In genomic region chr1:161877580-161878142, GRCm38 (mm10) we compare ENCODE assay signal across 8 mouse cellular contexts. TPM values are rescaled to one million over a fixed set of nuclear protein-coding genes. Genes with fewer than 3 reads are reported as not detected.
DNase-seq lines count a peak whose midpoint lies in the region; ATAC-seq lines count a peak whose summit lies in the region.

No protein-coding gene starts in this region.

- no peaks in the 10 kb centered on the region for H3K9me3 ChIP-seq in lung, embryonic 16.5 days (ENCODE audit: control insufficient read depth, low read length)
- H3K9me3 ChIP-seq in hindbrain, embryonic 10.5 days = no peaks in the 10 kb centered on the region
- H3K9me3 ChIP-seq in midbrain, embryonic 10.5 days (replicated peaks) = no peaks in the 10 kb centered on the region

- no peaks in the 10 kb centered on the region for H3K36me3 ChIP-seq in lung, embryonic 16.5 days (ENCODE audit: control insufficient read depth, insufficient read depth, low read length)
- no peaks in the 10 kb centered on the region for H3K36me3 ChIP-seq in hindbrain, embryonic 10.5 days
- no peaks in the 10 kb centered on the region for H3K36me3 ChIP-seq in midbrain, embryonic 10.5 days

- no peaks in the 10 kb centered on the region for H3K27me3 ChIP-seq in lung, embryonic 16.5 days (ENCODE audit: control insufficient read depth, insufficient read depth, low read depth, low read length)
- H3K27me3 ChIP-seq in hindbrain, embryonic 10.5 days (ENCODE audit: insufficient read depth, poor library complexity, severe bottlenecking) = no peaks in the 10 kb centered on the region
- H3K27me3 ChIP-seq in midbrain, embryonic 10.5 days (ENCODE audit: low read depth, poor library complexity, severe bottlenecking) = no peaks in the 10 kb centered on the region

- peak overlapping the region; percentile 68 for H3K4me3 ChIP-seq in lung, embryonic 16.5 days (ENCODE audit: low read length)
- H3K4me3 ChIP-seq in hindbrain, embryonic 10.5 days = peak overlapping the region; percentile 85
- H3K4me3 ChIP-seq in midbrain, embryonic 10.5 days = peak overlapping the region; percentile 70

- ATAC-seq in lung, embryonic 16.5 days (ENCODE audit: low read depth) = no peak

- H3K27ac ChIP-seq in lung, embryonic 16.5 days (ENCODE audit: low read length) = peak overlapping the region; percentile 89
- H3K27ac ChIP-seq in hindbrain, embryonic 10.5 days = peak overlapping the region; percentile 97
- H3K27ac ChIP-seq in midbrain, embryonic 10.5 days (replicated peaks) = peak overlapping the region; percentile 97

- H3K4me2 ChIP-seq in lung, embryonic 16.5 days (ENCODE audit: low read depth, low read length) = peak overlapping the region; percentile 79

- 18% methylated on average over 5 of the region's 5 CpGs for WGBS in lung, embryonic 16.5 days
- WGBS in hindbrain, embryonic 10.5 days = 20% methylated on average over 5 of the region's 5 CpGs
- WGBS in midbrain, embryonic 10.5 days = 17% methylated on average over 5 of the region's 5 CpGs

- DNase-seq in adrenal gland, adult 2 months = peak; percentile 3
- no peak for DNase-seq in adrenal gland, postnatal 25 days
- no peak for DNase-seq in lung, postnatal 36 days
- DNase-seq in hindbrain, embryonic 10.5 days (ENCODE audit: low spot score) = no peak
- peak; percentile 20 for DNase-seq in midbrain, embryonic 10.5 days (ENCODE audit: low spot score)
- DNase-seq in spleen, adult 18-20 months = no peak
- DNase-seq in ovary, postnatal 14 days (ENCODE audit: low spot score) = no peak

- peaks cover 14% of the 10 kb centered on the region for H3K4me1 ChIP-seq in lung, embryonic 16.5 days (replicated peaks; ENCODE audit: control insufficient read depth, insufficient read depth, low read length)
- peaks cover 27% of the 10 kb centered on the region for H3K4me1 ChIP-seq in hindbrain, embryonic 10.5 days (replicated peaks)
- H3K4me1 ChIP-seq in midbrain, embryonic 10.5 days = peaks cover 28% of the 10 kb centered on the region

- peak overlapping the region; percentile 67 for H3K9ac ChIP-seq in lung, embryonic 16.5 days (ENCODE audit: low read length)

RNA-seq across cellular contexts. Expression of gene Suco, which starts 1.2 kb away (rescaled TPM):
- total RNA-seq in adrenal gland, adult 2 months (2021) = 10 to 100 TPM; 38.8 to 48.0 TPM
- 1.5 and 1.9 TPM in 2 replicates for polyA plus RNA-seq in adrenal gland, adult 2 months (2012; rRNA removed)
- total RNA-seq in adrenal gland, postnatal 25 days (2021) = 42.4 and 46.8 TPM in 2 replicates
- polyA plus RNA-seq in lung, embryonic 16.5 days (2015; fragmentation: Nextera tagmentation; extraction: Ambion mirVana) = 17.4 and 17.9 TPM in 2 replicates
- 20.6 and 21.9 TPM in 2 replicates for polyA plus RNA-seq in hindbrain, embryonic 10.5 days (2016; fragmentation: Nextera tagmentation; extraction: Ambion mirVana)
- polyA plus RNA-seq in midbrain, embryonic 10.5 days (2016; fragmentation: Nextera tagmentation; extraction: Ambion mirVana) = 19.0 and 20.8 TPM in 2 replicates

Comparison
In these comparisons a context has a peak if more than half of its experiments do, and no peak if none do; other contexts are left out.
1. DNase-seq: peak in adrenal gland, adult 2 months (single experiment) and midbrain, embryonic 10.5 days (single experiment); none in adrenal gland, postnatal 25 days (single experiment), lung, postnatal 36 days (single experiment), hindbrain, embryonic 10.5 days (single experiment), spleen, adult 18-20 months (0 of 2) and ovary, postnatal 14 days (single experiment).
2. Peak in every context shown above with its lines, with median percentiles within 50 percentile points of each other: H3K27ac ChIP-seq and H3K4me3 ChIP-seq.